Mouse (Mus musculus) hindbrain, embryonic 13.5 days (tissue): ENCODE measurements at regions not wholly inside any gene's neighbourhood (a gene's known extent, or its start where the extent isn't known, plus 50 kb on each side); places are given as distances from the start of the nearest gene placed in this dataset.

ENCODE experiments used
- ATAC-seq: fragments of 200-750 bp; cut with Nextera tagmentation; 2 replicates; pipeline ENCODE4 v1.8.0; 2017; ENCODE audit warnings: moderate TSS enrichment; ENCODE audit not compliant: low FRiP score
- H3K27ac ChIP-seq: fragments of 300-500 bp; sonication (generic); 2 replicates; pipeline ENCODE4 v1.5.1; 2015; ENCODE audit warnings: inconsistent platforms, mild to moderate bottlenecking, moderate library complexity
- H3K27me3 ChIP-seq: fragments of 300-500 bp; sonication (generic); 2 replicates; pipeline ENCODE4 v1.6.1; 2015; ENCODE audit warnings: mild to moderate bottlenecking, inconsistent platforms
- H3K36me3 ChIP-seq: fragments of 300-500 bp; sonication (generic); 2 replicates; pipeline ENCODE4 v1.6.1; 2015; ENCODE audit warnings: mild to moderate bottlenecking, inconsistent platforms
- H3K4me1 ChIP-seq: fragments of 300-500 bp; sonication (generic); replicated peaks from 2 replicates; pipeline ENCODE4 v1.6.1; 2015; ENCODE audit warnings: inconsistent platforms
- H3K4me2 ChIP-seq: fragments of 300-500 bp; sonication (generic); 2 replicates; pipeline ENCODE4 v1.6.1; 2015; ENCODE audit warnings: inconsistent platforms, mild to moderate bottlenecking, moderate library complexity
- H3K4me3 ChIP-seq: fragments of 300-500 bp; sonication (generic); 2 replicates; pipeline ENCODE4 v1.5.1; 2015; ENCODE audit warnings: mild to moderate bottlenecking, inconsistent platforms
- H3K9ac ChIP-seq: fragments of 300-500 bp; sonication (generic); 2 replicates; pipeline ENCODE4 v1.6.1; 2015; ENCODE audit warnings: mild to moderate bottlenecking, inconsistent platforms
- H3K9me3 ChIP-seq: fragments of 300-500 bp; sonication (generic); 2 replicates; pipeline ENCODE4 v1.6.1; 2016; ENCODE audit warnings: inconsistent platforms
- WGBS: fragments of 180-500 bp; shearing (Covaris S2); methylation state at CpG from one replicate; pipeline ENCODE4 v1.1.7; 2015; 5-methylcytosine and 5-hydroxymethylcytosine counted together

- Histone ChIP-seq H3K9me3 (no peaks in the 10 kb centered on the region), H3K4me2 (no peak overlapping the region), H3K27me3 (no peaks in the 10 kb centered on the region), H3K4me1 (peaks cover 19% of the 10 kb centered on the region), H3K9ac (no peak overlapping the region), H3K36me3 (no peaks in the 10 kb centered on the region), H3K4me3 (no peak overlapping the region), H3K27ac (no peak overlapping the region)
- 36% methylated on average over 9 of the region's 9 CpGs for WGBS
- no peak for ATAC-seq
Measured at GRCm38 (mm10) chr13:59892340-59892739, 69.4 kb upstream of the Tut7 start.

DNA sequence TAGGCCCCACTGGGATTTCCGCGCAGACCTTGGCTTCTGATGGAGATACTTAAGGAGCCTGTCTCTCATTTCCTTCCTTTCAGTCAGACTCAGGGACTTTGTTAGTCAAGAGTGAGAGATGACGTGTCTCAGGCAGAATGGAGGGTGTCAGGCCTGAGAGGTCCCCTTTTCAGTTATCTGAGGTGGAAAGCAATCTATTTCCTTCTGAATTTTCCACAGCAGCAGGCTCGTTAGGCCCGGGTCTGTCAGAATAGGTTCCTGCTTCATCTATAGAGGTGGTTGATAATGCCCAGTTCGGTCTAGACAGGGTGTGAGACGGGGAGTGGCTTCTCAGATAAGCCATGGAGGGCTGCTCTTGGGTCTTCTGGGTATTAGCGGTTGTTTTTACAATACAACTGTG is 68.8 kb upstream of the Tut7 start:
- 59% methylated on average over 8 of the region's 8 CpGs for WGBS
- peaks cover 19% of the 10 kb centered on the region for H3K4me1 ChIP-seq

DNA sequence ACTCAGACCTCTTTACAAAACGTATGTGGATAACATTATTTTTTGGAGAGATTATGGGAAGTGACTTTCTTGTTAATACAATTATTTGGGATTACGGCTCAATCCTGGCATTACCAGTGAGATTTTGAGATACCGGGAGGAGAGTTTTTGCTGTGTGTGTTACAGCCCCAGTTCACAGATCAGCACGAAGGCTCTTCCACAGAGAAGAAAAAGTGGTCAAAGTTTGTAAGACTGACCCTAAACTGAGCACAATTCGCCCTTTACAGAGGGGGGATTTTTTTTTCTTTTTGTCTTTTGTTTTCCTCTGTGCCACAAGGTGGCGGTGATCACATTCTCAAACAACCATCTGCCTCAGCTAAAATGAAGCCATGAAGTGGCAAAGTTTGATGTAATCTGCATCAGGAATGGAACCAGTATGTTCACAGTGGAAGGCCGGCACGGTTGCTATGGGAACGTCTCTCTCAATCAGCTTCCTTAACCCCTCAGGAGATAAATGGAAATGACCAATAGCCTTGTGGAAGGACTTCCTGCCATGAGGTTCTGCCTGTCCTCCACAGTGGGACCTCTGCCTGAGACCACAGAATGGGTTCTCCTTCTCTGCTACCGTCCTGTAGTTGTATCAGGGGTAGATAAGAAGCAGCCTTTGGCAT is 66.6 kb upstream of the Tut7 start:
- Histone ChIP-seq H3K4me2 (no peak overlapping the region), H3K9me3 (peaks cover 6% of the 10 kb centered on the region; the same call in 1 of the 2 replicates), H3K9ac (no peak overlapping the region), H3K36me3 (no peaks in the 10 kb centered on the region), H3K27ac (peak overlapping the region; percentile 4; the same call in 1 of the 2 replicates), H3K27me3 (no peaks in the 10 kb centered on the region), H3K4me3 (no peak overlapping the region), H3K4me1 (peaks cover 19% of the 10 kb centered on the region)
- 19% methylated on average over 10 of the region's 10 CpGs for WGBS
- ATAC-seq, result peak; percentile 67

More for the DNA sequence above, 68.8 kb upstream of the Tut7 start:
- Histone ChIP-seq H3K9ac (no peak overlapping the region), H3K4me3 (no peak overlapping the region), H3K9me3 (peaks cover under 1% of the 10 kb centered on the region; the same call in 1 of the 2 replicates), H3K27ac (no peak overlapping the region), H3K4me2 (no peak overlapping the region), H3K27me3 (no peaks in the 10 kb centered on the region), H3K36me3 (no peaks in the 10 kb centered on the region)
- no peak for ATAC-seq

GRCm38 (mm10) chr13:59888038-59889016 is 65.4 kb upstream of the Tut7 start:
- Histone ChIP-seq H3K4me1 (peaks cover 19% of the 10 kb centered on the region), H3K4me3 (no peak overlapping the region), H3K4me2 (no peak overlapping the region), H3K27me3 (no peaks in the 10 kb centered on the region), H3K9ac (no peak overlapping the region), H3K9me3 (peaks cover 6% of the 10 kb centered on the region; the same call in 1 of the 2 replicates), H3K36me3 (no peaks in the 10 kb centered on the region), H3K27ac (no peak overlapping the region)
- ATAC-seq, result no peak

DNA sequence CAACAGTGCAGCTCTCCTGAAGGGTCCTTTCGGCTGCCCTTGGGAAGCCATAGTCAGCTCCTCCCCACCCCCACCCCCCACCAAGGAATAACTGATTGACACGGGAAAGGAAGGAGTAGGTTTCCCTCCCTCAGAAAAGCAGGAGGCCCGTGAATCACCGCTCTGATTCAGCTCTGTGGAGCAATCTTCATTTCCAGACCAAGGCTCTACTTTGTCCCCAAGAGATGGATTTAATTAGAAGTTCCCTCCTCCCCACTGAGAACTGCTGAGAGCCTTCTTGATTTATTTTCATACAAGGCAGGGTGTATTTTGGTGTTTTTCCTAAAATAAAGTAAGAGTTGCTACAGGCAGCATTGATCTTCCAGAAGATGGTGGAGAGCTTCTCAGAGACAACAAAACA is 64.4 kb upstream of the Tut7 start:
- Histone ChIP-seq H3K36me3 (no peaks in the 10 kb centered on the region), H3K27ac (no peak overlapping the region), H3K9ac (no peak overlapping the region), H3K4me1 (peaks cover 22% of the 10 kb centered on the region), H3K4me2 (no peak overlapping the region), H3K4me3 (no peak overlapping the region), H3K27me3 (no peaks in the 10 kb centered on the region), H3K9me3 (peaks cover 6% of the 10 kb centered on the region; the same call in 1 of the 2 replicates)
- WGBS, result 81% methylated on average over 4 of the region's 4 CpGs
- ATAC-seq, result no peak

GRCm38 (mm10) chr13:59886572-59886971 is 63.6 kb upstream of the Tut7 start:
- ATAC-seq, result no peak
- H3K36me3 ChIP-seq, result no peaks in the 10 kb centered on the region
- H3K4me2 ChIP-seq, result no peak overlapping the region
- peaks cover 23% of the 10 kb centered on the region for H3K4me1 ChIP-seq
- H3K4me3 ChIP-seq, result no peak overlapping the region
- H3K27ac ChIP-seq, result no peak overlapping the region
- 56% methylated on average over 3 of the region's 3 CpGs for WGBS
- no peaks in the 10 kb centered on the region for H3K27me3 ChIP-seq
- peaks cover 6% of the 10 kb centered on the region; the same call in 1 of the 2 replicates for H3K9me3 ChIP-seq
- no peak overlapping the region for H3K9ac ChIP-seq

GRCm38 (mm10) chr13:59881989-59882784 is 59.2 kb upstream of the Tut7 start:
- Histone ChIP-seq H3K4me3 (0 out of 2 replicates have a peak overlapping the region, but pooled peaks have one; percentile 18), H3K27me3 (no peaks in the 10 kb centered on the region), H3K4me2 (peak overlapping the region; percentile 43), H3K9me3 (peaks cover 6% of the 10 kb centered on the region; the same call in 1 of the 2 replicates), H3K4me1 (peaks cover 22% of the 10 kb centered on the region), H3K36me3 (no peaks in the 10 kb centered on the region), H3K9ac (0 out of 2 replicates have a peak overlapping the region, but pooled peaks have one; percentile 46), H3K27ac (no peak overlapping the region; the same call in 1 of the 2 replicates)
- 26% methylated on average over 12 of the region's 19 CpGs for WGBS
- 0 out of 2 replicates have a peak, but pooled peaks have one; percentile 28 for ATAC-seq

GRCm38 (mm10) chr13:59880055-59880454 is 57.1 kb upstream of the Tut7 start:
- Histone ChIP-seq H3K36me3 (no peaks in the 10 kb centered on the region), H3K27me3 (no peaks in the 10 kb centered on the region), H3K4me3 (no peak overlapping the region), H3K9ac (no peak overlapping the region), H3K4me2 (no peak overlapping the region), H3K27ac (no peak overlapping the region), H3K9me3 (no peaks in the 10 kb centered on the region), H3K4me1 (peaks cover 25% of the 10 kb centered on the region)
- WGBS, result 77% methylated on average over 3 of the region's 3 CpGs
- no peak for ATAC-seq

GRCm38 (mm10) chr13:59875637-59876036 is 52.7 kb upstream of the Tut7 start:
- WGBS, result 57% methylated on average over 2 of the region's 2 CpGs

GRCm38 (mm10) chr13:59874137-59874931 is 51.4 kb upstream of the Tut7 start:
- no peak overlapping the region for H3K4me2 ChIP-seq
- no peak for ATAC-seq
- 68% methylated on average over 7 of the region's 7 CpGs for WGBS

More at GRCm38 (mm10) chr13:59875637-59876036, 52.7 kb upstream of the Tut7 start:
- Histone ChIP-seq H3K4me2 (no peak overlapping the region), H3K4me3 (no peak overlapping the region), H3K27ac (no peak overlapping the region), H3K27me3 (no peaks in the 10 kb centered on the region), H3K9me3 (no peaks in the 10 kb centered on the region), H3K4me1 (0 out of 2 replicates have a peak, but pooled peaks cover 8% of the 10 kb centered on the region), H3K36me3 (no peaks in the 10 kb centered on the region), H3K9ac (no peak overlapping the region)
- ATAC-seq, result no peak

More at GRCm38 (mm10) chr13:59874137-59874931, 51.4 kb upstream of the Tut7 start:
- no peak overlapping the region for H3K9ac ChIP-seq
- H3K4me1 ChIP-seq, result 0 out of 2 replicates have a peak, but pooled peaks cover 3% of the 10 kb centered on the region
- H3K27ac ChIP-seq, result no peak overlapping the region
- no peaks in the 10 kb centered on the region for H3K9me3 ChIP-seq
- H3K36me3 ChIP-seq, result no peaks in the 10 kb centered on the region
- H3K27me3 ChIP-seq, result no peaks in the 10 kb centered on the region
- no peak overlapping the region for H3K4me3 ChIP-seq
